Mouse (Mus musculus) ES-E14 (cell line): ENCODE measurements around the gene Rrbp1. TPM values are rescaled to one million over a fixed set of nuclear protein-coding genes. Genes with fewer than 3 reads are reported as not detected.

Experiments
- DNase-seq: peaks from one replicate; pipeline ENCODE4 v3.0.0-alpha.2; 2013; ENCODE audit warnings: low read depth, low spot score
- H3K27ac ChIP-seq: 2 replicates; pipeline ENCODE4 v1.5.1; 2012; ENCODE audit warnings: low read depth, mild to moderate bottlenecking, low read length, moderate library complexity, mixed read lengths; ENCODE audit not compliant: poor library complexity, insufficient read depth, severe bottlenecking
- H3K36me3 ChIP-seq: 2 replicates; pipeline ENCODE4 v1.6.1; 2012; ENCODE audit warnings: mild to moderate bottlenecking, low read length, moderate library complexity, mixed read lengths; ENCODE audit not compliant: control insufficient read depth, poor library complexity, insufficient read depth, severe bottlenecking
- H3K4me1 ChIP-seq, 2 experiments: fragments of 150-350 bp in 1 of 2; sonication (generic) in 1 of 2; 2 replicates each; pipeline ENCODE4 v1.6.1; 2012; ENCODE audit warnings: low read length in 2 of 2, mild to moderate bottlenecking in 1 of 2, mixed read lengths in 1 of 2; ENCODE audit not compliant: control insufficient read depth in 2 of 2, insufficient read depth in 2 of 2, poor library complexity in 1 of 2
- H3K4me3 ChIP-seq, 2 experiments: fragments of 150-350 bp in 1 of 2; sonication (generic) in 1 of 2; 2 replicates each; pipeline ENCODE4 v1.5.1; 2012; ENCODE audit warnings: low read length in 2 of 2, low read depth in 1 of 2, mild to moderate bottlenecking in 1 of 2, mixed read lengths in 1 of 2; ENCODE audit not compliant: insufficient read depth in 1 of 2, poor library complexity in 1 of 2, severe bottlenecking in 1 of 2
- H3K9ac ChIP-seq: 2 replicates; pipeline ENCODE4 v1.6.1; 2012; ENCODE audit warnings: low read depth, mild to moderate bottlenecking, low read length, mixed read lengths; ENCODE audit not compliant: poor library complexity, insufficient read depth, severe bottlenecking
- H3K9me3 ChIP-seq: fragments of 150-350 bp; sonication (generic); 2 replicates; pipeline ENCODE4 v1.6.1; 2012; ENCODE audit warnings: low read depth, mild to moderate bottlenecking, low read length; ENCODE audit not compliant: control insufficient read depth, insufficient read depth
- CHD2 ChIP-seq: IDR thresholded peaks from 2 replicates; pipeline ENCODE4 v1.6.1; 2014; ENCODE audit warnings: mild to moderate bottlenecking, low read depth, low read length, inconsistent platforms
- HCFC1 ChIP-seq: IDR thresholded peaks from 2 replicates; pipeline ENCODE4 v1.6.1; 2012; ENCODE audit warnings: low read length, inconsistent platforms, borderline replicate concordance; ENCODE audit not compliant: insufficient read depth
- MAFK ChIP-seq: IDR thresholded peaks from 2 replicates; pipeline ENCODE4 v1.6.1; 2014; ENCODE audit warnings: mild to moderate bottlenecking, low read depth, low read length, inconsistent platforms; ENCODE audit not compliant: insufficient read depth
- ZC3H11A ChIP-seq: IDR thresholded peaks from 2 replicates; pipeline ENCODE4 v1.6.1; 2012; ENCODE audit warnings: low read depth, mild to moderate bottlenecking, inconsistent platforms, low read length, borderline replicate concordance
- ZNF384 ChIP-seq: IDR thresholded peaks from 2 replicates; pipeline ENCODE4 v1.6.1; 2012; ENCODE audit warnings: low read depth, low read length, inconsistent platforms
- in situ Hi-C, 2 experiments: fragments of 600-800 bp; cut with MboI; formaldehyde crosslinking; loops; one replicate each; pipeline ENCODE4 v1.15.1; 2025; ENCODE audit warnings: low sequenced_read_pairs in 2 of 2, inconsistent platforms in 1 of 2; ENCODE audit not compliant: unreplicated experiment in 2 of 2
- total RNA-seq: library from RNA; depleted of rRNA; stranded (reverse); fragments of 300-350 nt; gene quantifications from 2 replicates; pipeline ENCODE4 v1.2.3, GENCODE M21; 2012; rRNA removed

The Rrbp1 gene
- 251 and 331 TPM in 2 replicates for total RNA-seq

DNA sequence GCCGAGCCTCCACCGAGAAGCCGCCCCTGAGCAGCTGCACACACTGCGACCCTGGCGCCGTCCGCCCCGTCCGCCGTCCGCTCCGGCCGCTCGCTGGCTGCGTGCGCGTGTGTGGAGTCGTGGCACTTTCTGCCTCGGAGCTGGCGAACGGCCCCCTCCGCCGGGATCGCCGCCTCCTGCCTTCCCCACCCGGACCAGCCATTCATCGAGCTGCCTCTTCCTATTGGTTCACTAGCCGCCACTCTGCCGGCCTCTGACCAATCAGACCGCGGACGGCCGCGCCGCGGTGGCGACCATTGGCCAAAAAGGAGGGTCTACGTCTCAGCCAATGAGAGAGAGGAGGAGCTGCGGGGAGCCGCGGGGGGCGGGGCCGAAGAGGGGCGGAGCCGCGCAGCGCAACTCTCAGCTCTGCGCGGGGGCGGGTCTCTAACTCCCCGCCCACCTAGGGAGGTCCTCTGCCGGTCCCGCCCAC lies at the start of gene Rrbp1:
Gene Rrbp1 (minus strand): TSS at position 184 of the 472 bp plus-strand sequence.
- peak; percentile 88 for DNase-seq
- TF ChIP-seq CHD2 (peak; percentile 94), ZNF384 (no peak)
- H3K9ac ChIP-seq = peak within 1 kb of the TSS; percentile 87
- in situ Hi-C loops = no loop called here
- H3K4me3 ChIP-seq = peak within 1 kb of the TSS; percentile 90 to 93
- H3K9me3 ChIP-seq = no peaks in the 10 kb centered on the region
- H3K36me3 ChIP-seq = no peaks in the 10 kb centered on the region
- H3K4me1 ChIP-seq = peaks cover 0 to 7% of the 10 kb centered on the region in 2 experiments; a peak in 1 of 4 replicates
- peak within 1 kb of the TSS; percentile 71 for H3K27ac ChIP-seq

DNA sequence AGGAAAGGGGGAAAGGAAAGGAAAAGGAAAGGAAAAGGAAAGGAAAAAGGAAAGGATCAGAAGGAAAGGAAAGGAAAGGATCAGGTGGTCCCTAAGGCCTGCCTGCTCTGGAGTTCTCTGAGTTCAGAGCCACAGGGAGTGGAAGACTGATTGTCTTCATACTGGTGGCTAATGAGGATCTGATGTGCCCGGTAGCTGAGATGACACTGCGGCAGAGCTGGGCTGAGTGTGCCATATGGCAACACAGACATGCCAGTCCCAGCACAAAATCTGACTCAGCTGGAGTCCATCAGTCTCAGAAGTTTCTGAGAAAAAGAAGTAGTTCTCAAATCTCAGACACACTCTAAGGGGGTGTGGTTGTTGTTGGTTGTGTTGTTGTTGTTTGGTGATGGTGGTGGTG lies 46.7 kb upstream of the Rrbp1 start:
- Histone ChIP-seq H3K9ac (no peak overlapping the region), H3K4me3 (no peak overlapping the region), H3K4me1 (peaks cover 0 to 3% of the 10 kb centered on the region in 2 experiments; a peak in 1 of 4 replicates), H3K9me3 (no peaks in the 10 kb centered on the region), H3K36me3 (no peaks in the 10 kb centered on the region), H3K27ac (no peak overlapping the region)
- TF ChIP-seq CHD2 (no peak), HCFC1 (no peak), ZC3H11A (no peak), ZNF384 (no peak), MAFK (no peak)
- in situ Hi-C loops = no loop called here
- DNase-seq = no peak

DNA sequence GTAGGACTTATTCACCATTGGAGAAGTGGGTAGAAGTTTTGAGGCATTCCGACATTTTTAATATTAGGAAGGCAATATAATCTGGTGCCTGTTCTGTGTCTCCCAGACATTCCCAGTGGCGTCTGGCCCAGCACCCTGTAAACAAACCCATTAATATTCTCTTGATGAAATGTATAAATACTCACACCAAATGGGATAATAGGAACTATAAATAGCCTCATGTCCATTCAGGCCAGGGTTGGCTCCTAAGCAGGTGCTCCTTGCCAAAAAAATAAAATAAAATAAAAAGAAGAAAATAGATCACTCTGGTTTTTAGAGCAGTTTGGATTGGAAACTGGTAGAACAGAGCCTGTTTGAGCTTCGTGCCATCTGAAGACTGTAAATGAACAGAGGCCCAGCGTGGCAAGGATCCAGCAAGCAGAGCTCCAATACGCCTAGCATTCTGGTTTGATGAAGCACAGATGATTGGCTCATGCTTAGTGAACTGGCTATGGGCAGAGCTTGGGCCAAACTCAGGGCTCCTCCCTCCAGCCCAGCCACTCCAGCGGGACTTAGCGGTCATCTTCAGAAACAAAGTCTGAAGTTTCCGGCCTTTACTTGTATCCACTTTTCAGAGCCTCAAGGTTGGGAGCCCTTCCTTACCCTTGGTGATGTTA lies 41.5 kb upstream of the Rrbp1 start:
- TF ChIP-seq CHD2 = no peak
- TF ChIP-seq ZNF384 = no peak
- TF ChIP-seq ZC3H11A = no peak
- no peak for TF ChIP-seq HCFC1
- TF ChIP-seq MAFK = no peak
- Histone ChIP-seq H3K27ac (no peak overlapping the region), H3K36me3 (no peaks in the 10 kb centered on the region), H3K4me3 (no peak overlapping the region), H3K9me3 (no peaks in the 10 kb centered on the region), H3K9ac (no peak overlapping the region), H3K4me1 (no peaks in the 10 kb centered on the region)
- DNase-seq = no peak
- in situ Hi-C loops = no loop called here

DNA sequence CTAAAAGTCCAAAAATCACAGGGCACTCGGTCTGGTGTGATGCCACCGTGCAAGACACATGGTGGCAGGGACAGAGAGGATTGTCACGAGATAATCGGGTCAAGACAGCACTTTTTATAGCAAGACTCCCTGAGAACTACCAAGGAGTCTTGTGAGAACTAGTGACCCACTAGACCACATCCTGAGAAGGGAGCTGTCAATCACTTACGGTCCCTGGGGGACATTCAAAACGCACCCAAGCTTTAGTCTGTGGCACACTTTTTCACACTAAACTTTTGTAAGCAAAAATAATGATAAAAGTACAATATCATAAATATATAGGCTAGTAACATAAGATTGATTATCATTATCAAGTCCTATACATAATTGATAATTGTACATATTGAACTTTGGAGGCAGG lies 39.8 kb upstream of the Rrbp1 start:
- no peak overlapping the region for H3K27ac ChIP-seq
- no peak overlapping the region for H3K9ac ChIP-seq
- TF ChIP-seq MAFK (no peak), HCFC1 (no peak), ZC3H11A (no peak), CHD2 (no peak), ZNF384 (no peak)
- in situ Hi-C loops = no loop called here
- peaks cover 0 to 5% of the 10 kb centered on the region in 2 experiments; a peak in 1 of 4 replicates for H3K4me1 ChIP-seq
- no peaks in the 10 kb centered on the region for H3K36me3 ChIP-seq
- H3K9me3 ChIP-seq = no peaks in the 10 kb centered on the region
- no peak for DNase-seq
- H3K4me3 ChIP-seq = no peak overlapping the region
